Mouse (Mus musculus) cerebellum, postnatal 36 days (tissue): ENCODE results near the gene Tgif2lx2.
"Not testable (repeated sequence)": the region's sequence is repeated elsewhere in the genome, so short reads cannot be mapped to it uniquely, and the experiment has no call there.

ENCODE experiments used
- DNase-seq, 2 experiments: peaks; one replicate each; pipeline ENCODE4 v3.0.0; 2021 to 2022; ENCODE audit warnings: mixed read lengths in 2 of 2

Gene Tgif2lx2

GRCm38 (mm10) chrX:118426927-118427326 lies at the start of gene Tgif2lx2:
Gene Tgif2lx2, plus strand, starts transcription at chrX:118427227.
- not testable (repeated sequence) for DNase-seq
